Mouse (Mus musculus) heart, adult 2 months (tissue): ENCODE measurements around the gene Phf1. TPM values are rescaled to one million over a fixed set of nuclear protein-coding genes. Genes with fewer than 3 reads are reported as not detected.

Experiments used
- DNase-seq, 2 experiments: peaks; one replicate each; pipeline ENCODE4 v3.0.0; 2021
- H3K27ac ChIP-seq: fragments of 200-600 bp; 2 replicates; pipeline ENCODE4 v1.8.1; 2022
- H3K27me3 ChIP-seq: fragments of 200-500 bp; 2 replicates; pipeline ENCODE4 v1.6.1; 2012; ENCODE audit warnings: mild to moderate bottlenecking, low read length, inconsistent platforms, mixed read lengths; ENCODE audit not compliant: control insufficient read depth, insufficient read depth
- H3K36me3 ChIP-seq: fragments of 200-500 bp; 2 replicates; pipeline ENCODE4 v1.6.1; 2012; ENCODE audit warnings: low read length, inconsistent platforms; ENCODE audit not compliant: control insufficient read depth, insufficient read depth
- H3K4me1 ChIP-seq: fragments of 200-500 bp; 2 replicates; pipeline ENCODE4 v1.6.1; 2011; ENCODE audit warnings: low read length; ENCODE audit not compliant: control insufficient read depth, insufficient read depth
- H3K4me3 ChIP-seq: fragments of 200-600 bp; 2 replicates; pipeline ENCODE4 v1.8.1; 2022
- H3K79me2 ChIP-seq: fragments of 200-500 bp; replicated peaks from 2 replicates; pipeline ENCODE4 v1.6.1; 2012; ENCODE audit warnings: mild to moderate bottlenecking, inconsistent platforms, low read length, moderate library complexity, mixed read lengths; ENCODE audit not compliant: control insufficient read depth, insufficient read depth
- H3K9ac ChIP-seq: fragments of 200-500 bp; 2 replicates; pipeline ENCODE4 v1.6.1; 2012; ENCODE audit warnings: low read depth, mild to moderate bottlenecking, control low read depth, inconsistent platforms, low read length, mixed read lengths
- CTCF ChIP-seq: fragments of 200-600 bp; IDR thresholded peaks from 2 replicates; pipeline ENCODE4 v1.8.1; 2022; ENCODE audit warnings: antibody characterized with exemption, mild to moderate bottlenecking, moderate library complexity
- EP300 ChIP-seq: fragments of 200-500 bp; IDR thresholded peaks from 2 replicates; pipeline ENCODE4 v1.6.1; 2011; ENCODE audit warnings: low read depth, low read length, control low read depth; ENCODE audit not compliant: insufficient read depth
- POLR2A ChIP-seq: fragments of 200-500 bp; IDR thresholded peaks from 2 replicates; pipeline ENCODE4 v1.6.1; 2011; ENCODE audit warnings: mild to moderate bottlenecking, low read depth, low read length, control low read depth; ENCODE audit not compliant: insufficient read depth
- WGBS: fragments of 180-500 bp; shearing (Covaris S2); methylation state at CpG from one replicate; pipeline ENCODE4 v1.1.7; 2018; 5-methylcytosine and 5-hydroxymethylcytosine counted together
- intact Hi-C: fragments of 180-260 bp; cut with DNase I; formaldehyde crosslinking; loops from one replicate; pipeline ENCODE4 v1.15.1; 2025
- polyA plus RNA-seq: library from polyadenylated mRNA; depleted of rRNA; stranded (reverse); fragments of >200 nt; gene quantifications from 2 replicates; pipeline ENCODE4 v1.2.3, GENCODE M21; 2012
- total RNA-seq, 2 experiments: library from RNA; stranded (reverse); gene quantifications; 2 replicates each; pipeline ENCODE4 v1.2.3; 2021

Phf1 gene
- total and polyA plus RNA-seq, 3 experiments = 17.8 to 36.8 (median 18.1) TPM

DNA sequence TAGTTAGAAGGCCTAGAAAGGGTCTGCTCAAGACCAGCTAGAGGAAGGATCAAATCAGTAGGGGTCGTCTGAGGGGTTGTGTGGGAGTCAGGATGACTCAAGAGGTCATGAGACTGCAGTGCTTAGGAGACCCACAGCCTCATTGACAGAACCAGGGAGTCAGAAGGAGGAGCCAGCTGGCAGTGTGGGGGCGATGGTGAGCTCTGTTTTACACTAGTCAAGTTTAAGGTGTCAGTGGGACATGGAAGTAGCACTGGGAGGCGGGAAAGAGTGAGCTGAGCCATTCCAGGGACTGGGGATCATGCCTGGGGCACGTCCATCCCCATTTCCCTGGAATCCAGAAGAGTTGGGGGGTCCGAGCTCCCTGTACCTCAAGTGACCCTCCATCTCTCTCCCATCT lies 26.0 kb downstream of the Phf1 start:
- no peak overlapping the region for H3K9ac ChIP-seq
- WGBS = 60% methylated on average over 5 of the region's 5 CpGs
- DNase-seq = no peak
- no peaks in the 10 kb centered on the region for H3K27me3 ChIP-seq
- H3K4me1 ChIP-seq = no peaks in the 10 kb centered on the region
- no peaks in the 10 kb centered on the region for H3K79me2 ChIP-seq
- H3K4me3 ChIP-seq = no peak overlapping the region
- TF ChIP-seq CTCF = no peak
- no peak for TF ChIP-seq POLR2A
- TF ChIP-seq EP300 = no peak
- intact Hi-C loops = no loop called here
- no peaks in the 10 kb centered on the region for H3K36me3 ChIP-seq
- H3K27ac ChIP-seq = no peak overlapping the region

GRCm38 (mm10) chr17:26959815-26960214 lies 27.0 kb downstream of the Phf1 start:
- WGBS = 87% methylated on average over 4 of the region's 4 CpGs
- no peaks in the 10 kb centered on the region for H3K79me2 ChIP-seq
- TF ChIP-seq CTCF = no peak
- no peak overlapping the region for H3K9ac ChIP-seq
- H3K36me3 ChIP-seq = no peaks in the 10 kb centered on the region
- DNase-seq = no peak
- intact Hi-C loops = no loop called here
- H3K4me3 ChIP-seq = no peak overlapping the region
- no peaks in the 10 kb centered on the region for H3K27me3 ChIP-seq
- no peaks in the 10 kb centered on the region for H3K4me1 ChIP-seq
- no peak overlapping the region for H3K27ac ChIP-seq

- Histone ChIP-seq H3K27me3 (no peaks in the 10 kb centered on the region), H3K9ac (no peak overlapping the region), H3K27ac (no peak overlapping the region), H3K36me3 (no peaks in the 10 kb centered on the region), H3K4me3 (no peak overlapping the region), H3K4me1 (no peaks in the 10 kb centered on the region), H3K79me2 (no peaks in the 10 kb centered on the region)
- DNase-seq = no peak
- TF ChIP-seq EP300 (no peak), CTCF (no peak), POLR2A (no peak)
- 93% methylated on average over 21 of the region's 21 CpGs for WGBS
- intact Hi-C loops = no loop called here
These were observed 28.9 kb downstream of the Phf1 start for GRCm38 (mm10) chr17:26961572-26962240.

DNA sequence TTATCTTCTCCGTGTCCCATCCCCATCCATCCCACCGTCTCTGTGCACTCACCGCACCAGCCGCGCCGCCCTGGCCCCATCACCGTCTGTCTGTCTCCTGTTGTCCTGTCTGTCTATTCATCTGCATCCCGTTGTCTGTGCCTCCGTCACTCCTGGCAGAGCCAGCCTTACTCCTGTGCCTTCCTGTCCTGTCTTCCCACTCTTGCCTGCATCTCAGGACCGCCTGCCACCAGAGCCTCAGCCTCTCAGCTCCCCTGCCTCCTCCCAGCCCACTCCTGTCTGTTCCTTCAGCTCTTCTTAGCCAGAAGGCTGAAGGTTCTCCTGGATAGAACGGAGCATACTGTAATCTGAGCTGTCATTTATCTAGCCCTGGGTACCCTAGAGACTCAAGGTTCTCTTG lies 34.1 kb downstream of the Phf1 start:
- WGBS = 93% methylated on average over 11 of the region's 11 CpGs
- H3K4me3 ChIP-seq = no peak overlapping the region
- TF ChIP-seq POLR2A = no peak
- TF ChIP-seq CTCF = no peak
- TF ChIP-seq EP300 = no peak
- H3K27ac ChIP-seq = no peak overlapping the region
- no peaks in the 10 kb centered on the region for H3K27me3 ChIP-seq
- H3K4me1 ChIP-seq = no peaks in the 10 kb centered on the region
- H3K9ac ChIP-seq = no peak overlapping the region
- DNase-seq = no peak
- no peaks in the 10 kb centered on the region for H3K36me3 ChIP-seq
- no peaks in the 10 kb centered on the region for H3K79me2 ChIP-seq
- intact Hi-C loops = no loop called here

- H3K27ac ChIP-seq = no peak overlapping the region
- no peaks in the 10 kb centered on the region for H3K27me3 ChIP-seq
- intact Hi-C loops = no loop called here
- no peak overlapping the region for H3K9ac ChIP-seq
- no peak for DNase-seq
- TF ChIP-seq EP300 = no peak
- no peak for TF ChIP-seq POLR2A
- no peak for TF ChIP-seq CTCF
- H3K4me1 ChIP-seq = no peaks in the 10 kb centered on the region
- H3K36me3 ChIP-seq = no peaks in the 10 kb centered on the region
- no peak overlapping the region for H3K4me3 ChIP-seq
- no peaks in the 10 kb centered on the region for H3K79me2 ChIP-seq
- 87% methylated on average over 6 of the region's 6 CpGs for WGBS
These were observed 34.6 kb downstream of the Phf1 start for GRCm38 (mm10) chr17:26967477-26967876.

GRCm38 (mm10) chr17:26968200-26968611 lies 35.4 kb downstream of the Phf1 start:
- 85% methylated on average over 6 of the region's 6 CpGs for WGBS
- Histone ChIP-seq H3K4me1 (no peaks in the 10 kb centered on the region), H3K4me3 (no peak overlapping the region), H3K9ac (no peak overlapping the region), H3K79me2 (no peaks in the 10 kb centered on the region), H3K27ac (no peak overlapping the region), H3K27me3 (no peaks in the 10 kb centered on the region), H3K36me3 (no peaks in the 10 kb centered on the region)
- TF ChIP-seq POLR2A = no peak
- no peak for TF ChIP-seq EP300
- no peak for TF ChIP-seq CTCF
- no peak for DNase-seq
- intact Hi-C loops = no loop called here

GRCm38 (mm10) chr17:26969257-26969656 lies 36.4 kb downstream of the Phf1 start:
- Histone ChIP-seq H3K9ac (no peak overlapping the region), H3K4me1 (peaks cover 2% of the 10 kb centered on the region; the same call in 1 of the 2 replicates), H3K27me3 (no peaks in the 10 kb centered on the region), H3K36me3 (no peaks in the 10 kb centered on the region), H3K27ac (no peak overlapping the region), H3K79me2 (0 out of 2 replicates have a peak, but pooled peaks cover 3% of the 10 kb centered on the region), H3K4me3 (no peak overlapping the region)
- no peak for TF ChIP-seq CTCF
- TF ChIP-seq POLR2A = no peak
- no peak for TF ChIP-seq EP300
- no peak for DNase-seq
- intact Hi-C loops = no loop called here
- 90% methylated on average over 6 of the region's 6 CpGs for whole genome bisulfite sequencing
